ENCODE assay signal across 7 mouse cellular contexts in genomic region chr3:108569636-108570035, GRCm38 (mm10). TPM values are rescaled to one million over a fixed set of nuclear protein-coding genes. Genes with fewer than 3 reads are reported as not detected.
DNase-seq lines count a peak whose midpoint lies in the region; ATAC-seq and TF ChIP-seq lines count a peak whose summit lies in the region.
"Not testable (repeated sequence)": the region's sequence is repeated elsewhere in the genome, so short reads cannot be mapped to it uniquely, and the experiment has no call there.
"Had no signal": no experiment of that assay in that cellular context is flagged by ENCODE, and none has a peak within 500 bp of the region (broad histone marks: within the 10 kb centered on the region; RNA-seq: fewer than 3 reads in every experiment).

No protein-coding gene starts in this region.

- 69% methylated on average over 3 of the region's 3 CpGs for WGBS in hindbrain, embryonic 10.5 days
- 29% methylated on average over 3 of the region's 3 CpGs for WGBS in kidney, adult 2 months
- WGBS in midbrain, embryonic 10.5 days = 66% methylated on average over 3 of the region's 3 CpGs
- WGBS in midbrain, embryonic 12.5 days = 48% methylated on average over 3 of the region's 3 CpGs

- TF ChIP-seq CTCF in kidney, adult 2 months (conservative IDR thresholded peaks at IDR 0.05; ENCODE audit: insufficient read depth, insufficient read length, low read depth, low read length) = not testable (repeated sequence)

- not testable (repeated sequence) for TF ChIP-seq POLR2A in kidney, adult 2 months (IDR thresholded peaks at IDR 0.05; ENCODE audit: low read depth, low read length)

- not testable (repeated sequence) for ATAC-seq in midbrain, embryonic 12.5 days (ENCODE audit: low FRiP score, low read depth)

- H3K36me3 ChIP-seq in hindbrain, embryonic 10.5 days; kidney, adult 2 months (ENCODE audit: control insufficient read depth, insufficient read depth, low read length); midbrain, embryonic 10.5 days; midbrain, embryonic 12.5 days: not testable (repeated sequence)

- not testable (repeated sequence) for H3K9ac ChIP-seq in midbrain, embryonic 12.5 days (replicated peaks)

- peak overlapping the region; percentile 54 for H3K27ac ChIP-seq in hindbrain, embryonic 10.5 days
- not testable (repeated sequence) for H3K27ac ChIP-seq in kidney, adult 2 months (ENCODE audit: insufficient read depth, low read depth, low read length)
- peak overlapping the region; percentile 86 for H3K27ac ChIP-seq in midbrain, embryonic 10.5 days (replicated peaks)
- H3K27ac ChIP-seq in midbrain, embryonic 12.5 days (replicated peaks) = peak overlapping the region; percentile 42; the same call in 1 of the 2 replicates

- H3K4me2 ChIP-seq in midbrain, embryonic 12.5 days (replicated peaks) = not testable (repeated sequence)

- peaks cover 51% of the 10 kb centered on the region for H3K4me1 ChIP-seq in hindbrain, embryonic 10.5 days (replicated peaks)
- not testable (repeated sequence) for H3K4me1 ChIP-seq in kidney, adult 2 months (ENCODE audit: control insufficient read depth, insufficient read depth, low read length)
- H3K4me1 ChIP-seq in midbrain, embryonic 10.5 days = peaks cover 51% of the 10 kb centered on the region
- peaks cover 35% of the 10 kb centered on the region for H3K4me1 ChIP-seq in midbrain, embryonic 12.5 days

- not testable (repeated sequence) for H3K27me3 ChIP-seq in hindbrain, embryonic 10.5 days (ENCODE audit: insufficient read depth, poor library complexity, severe bottlenecking); kidney, adult 2 months (replicated peaks; ENCODE audit: control insufficient read depth, insufficient read depth, low read length); midbrain, embryonic 10.5 days (ENCODE audit: low read depth, poor library complexity, severe bottlenecking); midbrain, embryonic 12.5 days

- not testable (repeated sequence) for DNase-seq in hindbrain, embryonic 10.5 days (ENCODE audit: low spot score); midbrain, embryonic 10.5 days (ENCODE audit: low spot score)
- DNase-seq in kidney, adult 2 months = peak; percentile 67

- H3K4me3 ChIP-seq in hindbrain, embryonic 10.5 days; kidney, adult 2 months (ENCODE audit: insufficient read depth, low read depth, low read length); midbrain, embryonic 10.5 days; midbrain, embryonic 12.5 days: not testable (repeated sequence)

- H3K9me3 ChIP-seq in hindbrain, embryonic 10.5 days; midbrain, embryonic 10.5 days (replicated peaks); midbrain, embryonic 12.5 days: not testable (repeated sequence)

RNA-seq across cellular contexts. Expression of gene Taf13, which starts 1.9 kb away (rescaled TPM):
- polyA plus RNA-seq in hindbrain, embryonic 10.5 days (2016; fragmentation: Nextera tagmentation; extraction: Ambion mirVana) = 64.2 and 67.8 TPM in 2 replicates
- polyA plus RNA-seq in kidney, adult 2 months (2012; rRNA removed) = 3.7 and 5.3 TPM in 2 replicates
- 72.9 and 78.3 TPM in 2 replicates for polyA plus RNA-seq in midbrain, embryonic 10.5 days (2016; fragmentation: Nextera tagmentation; extraction: Ambion mirVana)
- polyA plus RNA-seq in midbrain, embryonic 12.5 days (2016; fragmentation: Nextera tagmentation; extraction: Ambion mirVana) = 71.7 and 96.7 TPM in 2 replicates

RNA-seq across cellular contexts. Expression of gene Tmem167b, which starts 7.4 kb away (rescaled TPM):
- 37.7 and 42.4 TPM in 2 replicates for polyA plus RNA-seq in hindbrain, embryonic 10.5 days (2016; fragmentation: Nextera tagmentation; extraction: Ambion mirVana)
- 6.4 and 7.5 TPM in 2 replicates for polyA plus RNA-seq in kidney, adult 2 months (2012; rRNA removed)
- 38.6 and 50.8 TPM in 2 replicates for polyA plus RNA-seq in midbrain, embryonic 10.5 days (2016; fragmentation: Nextera tagmentation; extraction: Ambion mirVana)
- polyA plus RNA-seq in midbrain, embryonic 12.5 days (2016; fragmentation: Nextera tagmentation; extraction: Ambion mirVana) = 59.6 and 66.4 TPM in 2 replicates

RNA-seq across cellular contexts. Expression of gene Wdr47, which starts 21.4 kb away (rescaled TPM):
- 22.6 and 35.1 TPM in 2 replicates for polyA plus RNA-seq in hindbrain, embryonic 10.5 days (2016; fragmentation: Nextera tagmentation; extraction: Ambion mirVana)
- polyA plus RNA-seq in kidney, adult 2 months (2012; rRNA removed) = 5.6 TPM in 2 replicates
- 23.6 and 36.5 TPM in 2 replicates for polyA plus RNA-seq in midbrain, embryonic 10.5 days (2016; fragmentation: Nextera tagmentation; extraction: Ambion mirVana)
- 67.8 and 70.0 TPM in 2 replicates for polyA plus RNA-seq in midbrain, embryonic 12.5 days (2016; fragmentation: Nextera tagmentation; extraction: Ambion mirVana)

RNA-seq across cellular contexts. Expression of gene 5330417C22Rik, which starts 33.3 kb away (rescaled TPM):
- 1.4 and 2.3 TPM in 2 replicates for polyA plus RNA-seq in hindbrain, embryonic 10.5 days (2016; fragmentation: Nextera tagmentation; extraction: Ambion mirVana)
- 0.25 and 0.37 TPM in 2 replicates for polyA plus RNA-seq in kidney, adult 2 months (2012; rRNA removed)
- 2.6 and 3.2 TPM in 2 replicates for polyA plus RNA-seq in midbrain, embryonic 10.5 days (2016; fragmentation: Nextera tagmentation; extraction: Ambion mirVana)
- 4.2 and 4.9 TPM in 2 replicates for polyA plus RNA-seq in midbrain, embryonic 12.5 days (2016; fragmentation: Nextera tagmentation; extraction: Ambion mirVana)

RNA-seq across cellular contexts. Expression of gene 1700013F07Rik, which starts 35.7 kb away (rescaled TPM):
- 0.50 and 2.6 TPM in 2 replicates for polyA plus RNA-seq in hindbrain, embryonic 10.5 days (2016; fragmentation: Nextera tagmentation; extraction: Ambion mirVana)
- polyA plus RNA-seq in kidney, adult 2 months (2012; rRNA removed) = 0.17 and 0.24 TPM in 2 replicates
- polyA plus RNA-seq in midbrain, embryonic 10.5 days (2016; fragmentation: Nextera tagmentation; extraction: Ambion mirVana) = 0.49 and 0.63 TPM in 2 replicates
- 0.45 and 0.56 TPM in 2 replicates for polyA plus RNA-seq in midbrain, embryonic 12.5 days (2016; fragmentation: Nextera tagmentation; extraction: Ambion mirVana)
- polyA plus RNA-seq: activated CD4-positive, CD25-positive, alpha-beta regulatory T cell, adult 4 months; C2C12; embryonic facial prominence, embryonic 10.5 days had no signal

Comparison
In these comparisons a context has a peak if more than half of its experiments do, and no peak if none do; other contexts are left out.
1. RNA of gene Taf13, which starts 1.9 kb away (polyA plus RNA-seq): 71.7 to 96.7 TPM in midbrain, embryonic 12.5 days, 72.9 to 78.3 TPM in midbrain, embryonic 10.5 days and 64.2 to 67.8 TPM in hindbrain, embryonic 10.5 days; 3.7 to 5.3 TPM in kidney, adult 2 months; every median in the first group is over 10 times any median in the second.